Mouse (Mus musculus) lung, adult 18-20 months (tissue): ENCODE results near the gene Tmem201.

ENCODE experiments used
- DNase-seq, 2 experiments: peaks; one replicate each; pipeline ENCODE4 v3.0.0; 2022; ENCODE audit warnings: mixed read lengths in 2 of 2

Gene Tmem201

DNA sequence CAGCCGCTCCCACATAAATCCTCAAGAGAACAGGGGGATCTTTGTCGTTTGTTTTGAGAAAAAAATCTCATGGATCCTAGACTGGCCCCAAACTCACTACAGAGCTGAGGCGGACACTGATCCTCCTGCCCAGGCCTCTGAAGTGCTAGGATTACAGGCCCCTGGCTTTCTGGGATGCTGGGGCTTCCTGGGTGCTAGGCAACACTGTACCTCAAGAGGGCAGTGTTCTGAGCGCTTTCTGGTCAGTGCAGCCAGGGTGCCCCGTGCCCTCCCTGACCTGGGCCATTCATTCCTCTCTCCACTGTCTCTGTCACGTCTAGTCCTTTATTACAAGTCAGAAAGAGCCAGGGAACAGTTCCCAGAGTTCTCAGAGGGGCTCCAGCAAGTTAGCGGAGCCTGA lies 25.9 kb downstream of the Tmem201 start:
- no peak for DNase-seq

DNA sequence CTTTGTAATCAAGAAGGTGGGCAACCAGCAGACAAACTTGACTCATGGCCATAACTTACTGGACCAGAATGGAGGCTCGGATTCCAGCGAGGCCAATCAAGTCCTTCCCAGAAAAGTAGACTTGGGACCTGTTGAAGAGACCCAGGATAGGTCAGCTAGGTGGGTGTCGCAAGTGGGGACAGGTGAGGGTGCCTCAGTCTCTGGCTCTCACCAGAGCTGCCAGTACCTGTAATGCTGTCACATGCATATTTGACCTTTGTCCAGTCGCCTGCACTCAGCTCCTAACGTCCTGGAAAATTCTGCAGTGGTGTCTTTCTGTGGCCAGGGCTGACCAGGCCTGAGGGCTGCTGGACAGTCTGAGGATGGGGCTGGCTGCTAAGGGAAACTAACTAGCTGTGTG lies 26.4 kb downstream of the Tmem201 start:
- no peak for DNase-seq

DNA sequence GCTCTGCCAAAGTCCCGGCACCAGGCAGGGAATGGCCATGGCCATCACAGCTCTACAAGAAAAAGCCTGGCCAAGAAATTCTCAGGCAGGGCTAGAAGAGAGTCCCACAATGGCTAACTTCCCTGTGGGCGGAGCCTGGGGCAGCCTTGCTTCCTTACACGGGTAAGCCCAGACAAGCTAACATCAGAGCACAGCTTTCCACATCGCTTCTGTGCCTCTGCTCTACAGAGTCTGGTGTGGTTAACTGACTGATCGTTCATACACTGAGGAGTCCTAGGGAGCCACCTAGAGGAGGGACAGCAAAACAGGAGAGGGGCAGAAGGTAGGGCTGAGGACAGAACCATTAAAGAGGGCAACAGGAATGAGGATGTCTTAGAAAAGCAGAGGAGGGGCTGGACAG lies 27.3 kb downstream of the Tmem201 start:
- DNase-seq = peak; percentile 74 to 80

DNA sequence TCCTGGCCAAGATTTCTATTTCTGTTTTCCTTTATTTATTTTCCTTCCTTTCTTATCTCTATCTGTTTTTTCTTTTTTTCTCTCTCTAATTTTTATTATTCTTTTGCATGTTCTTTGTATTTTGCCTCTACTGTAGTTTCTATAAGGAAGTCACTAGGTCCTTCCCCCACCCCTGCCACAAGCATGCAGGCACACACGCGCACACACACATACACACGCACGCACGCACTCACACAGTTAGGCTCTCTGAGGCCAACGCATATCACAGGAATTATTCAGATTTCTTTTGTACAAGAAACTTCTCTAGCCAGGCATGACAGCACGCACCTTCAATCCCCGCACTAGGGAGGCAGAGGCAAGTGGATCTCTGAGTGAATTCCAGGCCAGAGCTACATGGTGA lies 31.9 kb downstream of the Tmem201 start:
- DNase-seq = no peak

DNA sequence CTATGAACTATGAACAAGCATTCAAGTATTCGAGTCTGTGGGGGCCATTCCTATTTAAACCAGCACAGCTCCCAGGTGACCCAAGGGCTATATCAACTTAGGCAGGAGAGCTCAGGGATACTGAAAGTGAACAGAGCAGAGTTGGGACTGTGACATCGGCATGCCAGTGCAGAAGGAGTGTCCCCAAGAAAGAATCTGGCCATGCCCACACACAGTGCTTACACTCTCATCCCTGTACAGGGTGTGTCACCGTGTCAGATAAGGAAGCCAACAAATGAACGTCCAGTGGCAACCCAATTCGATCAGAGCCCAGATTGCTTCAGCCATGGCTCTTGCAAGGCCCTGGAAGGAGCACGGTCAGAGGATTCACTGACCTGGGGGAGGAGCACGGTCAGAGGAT lies 32.5 kb downstream of the Tmem201 start:
- DNase-seq = no peak

DNA sequence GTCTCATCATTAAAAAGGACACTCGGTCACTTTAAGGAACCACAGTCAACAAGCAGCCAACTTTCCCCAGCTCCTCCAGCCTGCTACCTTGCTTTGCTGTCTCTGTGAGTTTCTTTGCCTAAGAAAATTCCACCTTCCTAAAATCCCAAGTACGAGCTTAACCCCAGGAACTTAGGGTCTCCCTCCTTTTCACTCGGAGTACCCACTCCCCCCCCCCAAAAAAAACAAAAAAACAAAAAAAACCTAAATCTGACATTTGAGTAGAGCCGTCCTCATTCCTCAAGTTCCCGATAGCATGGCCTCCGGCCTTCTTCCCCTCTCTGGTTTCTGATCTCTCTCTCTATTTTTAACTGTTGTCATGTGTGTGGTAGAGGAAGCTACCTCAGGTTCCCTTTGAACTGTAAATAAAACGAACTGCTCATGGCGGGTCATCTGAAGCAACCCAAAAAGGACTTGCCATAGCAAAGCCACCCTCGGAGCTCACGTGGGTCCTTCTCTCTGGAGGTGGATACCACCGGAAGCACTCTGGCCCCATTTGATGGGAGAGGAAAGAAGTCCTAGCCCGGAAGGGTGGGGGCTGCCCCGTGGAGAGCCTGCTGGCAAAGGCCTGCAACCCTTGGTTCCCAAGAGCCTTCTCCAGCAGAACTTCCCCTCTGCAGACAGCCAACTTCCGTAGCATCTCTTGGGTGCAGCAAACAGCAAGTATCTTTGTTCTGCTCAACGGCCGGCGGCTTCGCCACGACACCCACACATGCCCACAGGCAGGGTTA lies 35.4 kb downstream of the Tmem201 start, which contains the start of gene Pik3cd:
Pik3cd (minus strand) TSS at position 362 of the 770 bp plus-strand sequence.
- peak; percentile 52 to 61 for DNase-seq

DNA sequence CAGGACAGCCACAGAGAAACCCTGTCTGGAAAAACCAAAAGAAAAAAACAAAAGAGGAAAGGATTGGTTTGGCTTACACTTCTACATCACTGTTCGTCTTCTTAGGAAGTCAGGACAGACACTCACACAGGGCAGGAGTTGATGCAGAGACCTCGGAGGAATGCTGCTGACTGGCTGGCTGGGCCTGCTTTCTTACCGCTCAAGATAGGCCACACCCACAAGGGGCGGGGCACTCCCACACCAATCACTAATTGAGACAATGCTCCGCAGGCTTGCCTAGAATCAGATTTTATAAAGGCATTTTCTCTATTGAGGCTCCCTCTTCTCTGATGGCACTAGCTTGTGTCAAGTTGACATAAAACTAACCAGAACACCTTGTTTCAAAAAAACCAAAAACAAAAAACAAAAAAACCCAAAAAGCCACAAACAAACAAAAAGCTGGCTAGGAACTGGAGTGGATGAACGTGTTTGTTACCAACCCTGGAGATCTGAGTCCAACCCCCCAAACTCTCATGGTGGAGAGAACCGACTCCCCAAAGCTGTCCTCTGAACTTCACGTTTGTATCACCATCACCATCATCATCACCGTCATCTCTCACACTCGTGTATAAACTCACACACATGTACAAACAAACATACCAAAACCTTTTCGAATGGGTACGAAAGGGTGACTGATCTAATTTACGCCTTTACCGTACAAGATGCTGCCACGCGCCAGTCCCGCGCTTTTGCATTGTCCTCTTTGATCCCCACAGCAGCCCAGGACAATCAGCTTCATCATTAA lies 36.2 kb downstream of the Tmem201 start:
- DNase-seq = peak; percentile 48 to 67

DNA sequence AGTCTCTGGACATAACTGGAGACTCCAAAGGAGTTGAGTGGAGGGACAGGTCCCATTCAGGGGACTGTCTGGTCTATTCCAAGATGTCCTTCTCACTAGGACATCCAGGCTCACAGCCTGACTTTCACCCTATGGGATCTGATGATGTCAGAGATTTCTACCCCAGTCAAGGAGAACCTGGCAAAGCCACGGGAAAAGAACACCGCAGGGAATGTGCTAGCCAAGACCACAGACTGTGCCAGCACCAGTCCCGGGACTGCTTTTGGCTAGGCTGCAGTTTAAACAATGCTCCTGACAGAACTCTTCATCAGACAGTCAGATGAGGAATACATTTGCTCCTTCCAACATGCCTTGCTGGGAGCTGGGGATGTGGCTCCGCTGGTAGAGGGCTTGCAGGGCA lies 37.9 kb downstream of the Tmem201 start:
- no peak for DNase-seq

DNA sequence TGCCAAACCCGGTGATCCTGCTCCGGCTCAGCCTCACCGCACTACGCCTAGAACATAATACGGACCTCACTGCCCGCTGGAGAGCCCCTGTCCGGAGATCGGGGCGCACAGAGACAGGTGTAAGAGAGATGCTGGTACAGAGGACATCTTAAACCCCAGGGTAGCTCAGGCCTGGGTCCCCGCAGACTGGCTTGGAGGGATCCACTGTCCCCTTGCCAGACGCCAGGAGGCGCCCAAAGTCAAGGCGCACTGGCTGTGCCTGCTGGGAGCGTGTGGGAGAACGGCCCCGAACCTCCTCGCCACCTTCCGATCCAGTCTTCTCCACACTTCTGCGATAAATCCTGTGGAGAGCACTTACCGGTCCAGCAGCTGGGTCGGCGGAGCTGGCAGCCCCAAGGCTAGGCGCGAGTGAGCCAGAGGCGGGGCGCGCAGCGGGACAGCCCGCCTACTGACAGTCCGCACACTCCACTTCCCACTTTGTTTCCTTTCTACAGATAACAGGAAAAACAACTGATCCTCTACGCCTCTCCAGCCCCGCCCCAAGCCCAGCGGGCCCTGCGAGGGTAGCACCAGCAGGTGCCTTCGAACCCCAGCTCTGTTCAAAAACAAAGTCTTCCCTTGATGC lies 39.5 kb downstream of the Tmem201 start:
- peak; percentile 62 to 70 for DNase-seq

DNA sequence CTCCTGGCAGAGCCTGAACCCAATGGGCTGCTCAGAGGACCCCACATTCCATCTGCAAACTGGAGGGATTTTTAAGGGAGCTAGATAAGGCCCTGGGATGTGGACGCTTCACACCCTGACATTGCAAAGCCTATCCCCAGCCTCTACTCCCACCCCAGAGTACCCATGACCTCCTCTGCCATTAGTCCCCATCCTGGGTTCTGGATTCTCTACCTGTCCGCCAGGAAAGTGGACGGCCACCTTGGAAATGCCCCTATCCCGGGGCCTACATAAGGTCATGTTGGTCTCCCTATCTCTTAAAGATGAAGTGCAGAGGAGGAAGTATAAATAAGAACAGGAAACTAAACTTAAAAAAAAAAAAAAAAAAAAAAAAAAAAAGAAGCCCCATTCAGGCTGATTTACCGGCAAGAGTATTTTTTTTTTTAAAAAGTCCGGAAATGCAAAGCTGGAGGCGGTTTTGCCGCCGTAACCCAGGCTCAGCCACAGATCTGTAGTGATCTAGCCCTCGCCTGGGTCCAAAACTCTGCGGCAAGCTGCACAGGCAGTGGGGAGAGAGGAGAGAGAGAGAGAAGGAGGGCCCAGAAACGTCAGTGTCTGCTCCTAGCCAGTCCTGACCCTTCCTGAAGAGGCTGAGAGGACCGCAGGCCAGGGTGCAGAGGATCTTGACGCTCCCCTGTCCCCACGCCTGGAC lies 40.2 kb downstream of the Tmem201 start:
- DNase-seq = peak; percentile 25 to 35

DNA sequence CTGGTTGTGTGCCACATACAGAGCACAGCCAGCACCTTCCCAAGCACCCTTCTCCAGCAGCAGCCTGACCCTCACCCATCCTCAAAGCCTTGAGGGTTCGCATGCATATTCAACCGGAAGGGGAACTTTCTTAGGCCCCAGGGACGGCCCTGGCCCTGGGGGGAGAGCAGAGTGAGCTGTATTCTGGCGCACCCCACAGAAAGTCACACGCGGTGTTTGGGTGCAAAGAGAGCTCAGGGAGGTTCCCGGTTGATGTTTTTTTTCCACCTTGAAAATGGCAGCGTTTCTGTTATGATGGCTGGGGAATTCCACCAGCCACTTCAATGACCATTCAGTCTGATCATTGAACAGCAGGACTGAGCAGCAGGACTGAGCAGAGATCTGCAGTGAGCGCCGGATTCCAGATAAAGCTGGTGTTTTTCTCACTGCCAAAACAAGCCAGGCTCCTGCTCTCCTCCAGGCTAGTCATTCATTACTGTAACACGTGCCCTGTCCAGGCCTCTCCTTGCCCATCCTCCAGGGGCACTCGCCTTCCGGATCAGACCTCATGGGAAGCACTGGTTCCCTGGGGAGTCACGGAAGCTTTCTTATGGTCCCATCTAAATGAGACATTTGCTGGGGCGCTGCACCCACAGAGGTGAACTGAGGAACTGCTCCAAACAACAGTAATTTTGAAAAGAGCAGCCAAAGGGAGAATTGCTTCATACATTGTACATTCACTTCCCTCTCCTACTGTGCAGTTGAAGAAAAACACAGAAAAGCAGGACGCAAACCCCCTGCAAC lies 41.5 kb downstream of the Tmem201 start:
- DNase-seq = peak; percentile 24 to 27

DNA sequence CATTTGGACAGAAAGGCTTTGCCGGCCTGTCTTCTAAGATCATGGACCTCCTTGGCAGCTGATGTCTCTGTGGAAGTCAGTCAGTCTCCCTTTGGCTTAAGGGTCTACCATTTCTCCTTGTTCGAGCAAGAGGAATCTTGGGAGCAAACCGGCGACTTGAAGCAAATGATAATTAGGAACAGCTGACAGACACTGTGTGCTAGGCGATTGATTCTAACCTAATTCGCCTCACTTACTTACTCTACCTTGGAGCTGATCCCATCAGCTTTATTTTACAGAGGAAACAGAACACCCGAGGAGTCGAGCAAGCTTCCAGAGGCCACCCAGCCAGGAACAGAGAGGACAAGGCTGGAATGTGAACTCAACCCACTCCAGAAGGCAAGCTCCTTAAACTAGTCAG lies 46.5 kb downstream of the Tmem201 start:
- no peak for DNase-seq

DNA sequence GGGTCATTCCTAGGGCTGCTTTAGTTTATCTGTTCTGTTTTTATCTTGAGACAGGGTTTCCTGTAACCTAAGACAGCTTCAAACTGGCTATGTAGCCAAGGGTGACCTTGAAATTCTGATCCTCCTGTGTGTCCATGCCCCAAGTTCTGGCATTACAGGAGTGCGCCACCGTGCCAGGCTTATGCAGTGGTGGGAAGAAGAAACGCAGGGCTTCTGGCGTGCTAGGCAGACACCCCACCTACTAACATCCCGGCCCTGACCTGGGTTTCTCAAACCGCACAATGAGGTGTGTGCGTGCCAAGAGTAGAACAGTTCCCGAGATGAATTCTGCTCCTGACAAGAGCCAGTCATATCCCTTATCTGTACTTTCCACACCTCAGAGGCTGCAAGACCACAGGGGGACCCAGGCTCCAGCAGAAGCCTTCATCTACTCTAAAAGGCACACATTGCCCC lies 47.0 kb downstream of the Tmem201 start:
- no peak for DNase-seq

DNA sequence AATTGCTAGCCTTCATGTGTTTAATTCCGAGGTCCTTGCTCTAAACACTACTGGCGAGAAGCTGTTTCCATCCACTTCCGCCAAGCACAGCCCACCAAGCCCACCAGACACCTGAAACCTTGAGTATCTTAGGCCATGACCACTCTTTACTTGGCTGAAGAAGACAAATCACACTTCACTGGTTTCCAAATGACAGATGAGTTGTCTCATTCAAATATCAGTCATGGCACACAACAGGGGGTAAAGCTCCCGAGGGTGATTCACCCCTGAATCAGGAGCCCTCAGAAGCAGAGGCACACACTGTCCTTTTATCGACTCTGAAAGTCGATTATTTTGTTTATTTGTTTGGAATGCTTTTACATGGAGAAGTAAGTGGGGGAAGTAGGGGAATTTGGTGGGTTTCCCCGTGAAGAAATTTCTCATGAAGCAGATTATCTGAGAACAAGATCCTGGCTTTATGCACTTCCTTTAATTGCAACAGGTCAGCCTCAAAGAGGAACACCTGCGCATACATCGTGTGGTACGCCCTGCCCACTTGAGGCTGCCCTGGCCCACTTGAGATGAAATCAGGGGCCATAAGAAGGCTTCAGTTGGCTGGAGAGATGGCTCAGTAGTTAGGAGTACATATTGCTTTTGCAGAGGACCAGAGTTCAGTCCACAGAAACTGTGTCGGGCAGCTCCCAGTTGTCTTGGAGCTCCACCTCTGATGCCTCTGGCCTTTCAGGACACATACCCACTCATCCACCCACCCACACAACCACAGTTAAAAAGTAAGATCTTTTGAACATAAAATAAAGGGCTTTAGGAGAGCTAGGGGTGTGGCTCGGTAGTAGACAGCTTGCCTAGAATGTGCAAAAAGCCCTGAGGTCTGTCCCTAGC lies 47.8 kb downstream of the Tmem201 start:
- no peak for DNase-seq

DNA sequence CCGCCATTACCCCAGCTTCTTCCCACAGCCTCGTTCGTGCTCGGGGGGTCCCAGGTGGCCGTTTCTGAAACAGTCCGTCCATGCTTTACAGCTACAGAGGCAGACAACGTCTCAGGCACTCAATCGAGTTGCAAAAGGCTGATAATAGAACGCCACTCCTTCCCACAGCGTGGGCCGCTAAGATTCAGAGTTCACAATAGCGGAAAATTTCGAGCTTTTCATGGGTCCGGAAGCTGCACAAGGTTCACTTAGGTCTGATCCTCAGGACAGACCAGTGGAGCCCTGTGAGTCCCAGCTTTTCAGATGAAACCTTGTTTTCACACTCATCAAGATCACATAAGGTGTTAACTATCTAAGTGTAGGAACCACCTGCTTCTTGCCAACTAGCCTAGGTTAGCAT lies 49.0 kb downstream of the Tmem201 start:
- DNase-seq = no peak

DNA sequence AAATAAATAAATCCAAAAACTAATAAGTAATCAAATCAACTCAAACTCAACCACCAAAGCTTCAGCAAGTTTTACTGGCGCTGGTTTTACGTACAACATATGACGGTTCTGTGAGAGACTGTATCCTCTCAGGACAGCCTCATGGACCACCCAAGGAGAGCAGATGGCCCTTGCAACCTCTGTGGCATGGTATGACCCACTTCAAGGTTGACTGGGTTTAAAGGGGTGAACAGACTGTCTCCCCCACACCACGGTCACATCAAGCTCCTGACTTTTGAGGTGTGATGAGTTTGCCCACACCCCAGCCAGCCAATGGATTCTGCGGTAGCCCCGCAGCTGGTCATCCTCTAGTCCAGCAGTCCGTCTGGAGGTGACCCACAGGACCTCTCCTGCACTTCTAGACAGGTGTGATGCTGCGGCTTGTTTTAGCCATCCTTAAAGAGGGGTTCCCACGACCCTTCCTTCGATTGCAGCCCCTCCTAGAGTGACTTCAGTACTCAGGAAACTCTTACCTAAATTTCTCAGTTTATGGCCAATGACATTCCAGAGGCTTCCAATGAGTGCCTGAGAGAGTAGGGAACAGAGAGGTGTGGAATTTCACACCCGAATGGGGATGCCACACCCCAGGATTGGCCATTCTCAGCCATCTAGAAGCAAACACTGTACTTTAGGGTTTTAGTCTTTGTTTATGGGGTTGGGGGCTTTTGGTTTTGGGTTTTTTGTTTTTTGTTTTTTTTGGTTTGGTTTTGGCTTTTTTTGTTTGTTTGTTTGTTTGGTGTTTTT lies 52.8 kb downstream of the Tmem201 start:
- no peak for DNase-seq

DNA sequence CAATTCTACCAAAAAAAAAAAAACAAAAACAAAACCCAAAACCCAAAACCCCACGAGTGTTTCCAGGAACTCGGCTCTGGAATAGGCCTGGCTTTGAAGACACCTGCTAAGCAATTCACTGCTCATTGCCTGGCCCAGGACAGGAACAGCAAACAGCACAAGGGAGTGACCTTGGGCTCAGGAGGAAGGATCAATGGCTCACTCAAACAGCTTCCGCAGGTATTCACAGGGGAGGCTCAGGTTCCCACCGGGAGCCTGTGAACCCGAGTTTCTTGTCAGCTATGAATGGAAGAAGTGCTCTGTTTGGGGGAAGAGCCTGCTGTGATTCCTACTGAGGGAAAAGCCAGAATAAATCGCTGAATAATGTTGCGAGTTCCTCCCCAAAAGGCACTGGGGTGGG lies 54.0 kb downstream of the Tmem201 start:
- no peak for DNase-seq

DNA sequence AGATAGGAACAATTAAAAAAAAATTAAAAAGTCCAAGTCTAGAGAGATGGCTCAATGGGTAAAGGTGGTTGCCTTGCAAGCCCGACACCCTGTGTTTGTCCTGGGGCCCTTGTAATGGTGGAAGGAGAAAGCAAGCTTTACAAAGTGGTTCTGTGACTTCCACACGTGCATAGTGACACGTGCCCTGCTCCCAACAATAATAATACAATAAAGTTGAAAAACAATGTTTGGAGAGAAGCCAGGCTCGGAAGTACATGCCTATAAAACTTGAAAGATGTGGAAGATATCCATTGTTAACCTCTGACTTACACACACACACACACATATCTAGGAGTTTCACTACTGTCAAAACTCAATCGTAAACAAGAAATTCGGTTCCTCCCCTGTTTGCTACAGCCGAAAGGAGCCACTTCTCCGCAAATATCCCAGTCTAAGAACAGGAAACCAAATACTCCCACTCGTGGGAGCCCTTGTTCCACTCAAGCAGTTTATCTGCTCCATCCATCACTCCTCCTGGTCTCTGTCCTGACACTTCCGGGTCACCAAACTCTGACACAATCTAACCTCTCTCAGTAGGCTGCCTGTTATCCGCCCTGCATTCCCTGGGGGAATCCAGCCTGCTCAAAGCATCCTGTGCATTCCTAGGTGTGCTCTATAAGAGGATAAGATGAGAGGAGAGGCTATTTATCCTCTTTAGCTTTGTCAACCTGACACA lies 58.6 kb downstream of the Tmem201 start:
- no peak for DNase-seq

DNA sequence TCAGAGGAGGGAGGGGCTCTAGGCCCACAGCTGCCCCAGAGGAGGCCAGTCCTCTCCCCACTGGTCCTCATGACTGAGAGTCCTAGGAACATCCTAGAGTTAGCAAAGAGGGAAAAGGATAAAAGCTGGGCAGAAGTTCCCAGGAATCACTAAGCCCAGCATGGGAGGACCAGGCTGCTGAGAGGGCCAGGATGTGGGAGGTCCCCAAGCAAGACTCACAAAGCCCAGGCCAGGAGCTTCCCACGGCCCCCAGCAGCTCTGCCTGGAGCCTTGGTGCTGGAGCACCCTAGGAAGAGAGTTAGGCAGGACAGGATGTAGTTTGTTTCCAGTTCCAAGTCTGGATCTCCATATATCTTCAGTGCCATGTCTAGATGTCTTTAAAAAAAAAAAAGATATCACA lies 59.8 kb downstream of the Tmem201 start:
- no peak for DNase-seq
